Mouse (Mus musculus) embryonic facial prominence, embryonic 12.5 days (tissue): Measurements from ENCODE around the gene Kcnj6. TPM values are rescaled to one million over a fixed set of nuclear protein-coding genes. Genes with fewer than 3 reads are reported as not detected.

Source experiments
- ATAC-seq: fragments of 200-750 bp; cut with Nextera tagmentation; 2 replicates; pipeline ENCODE4 v1.8.0; 2017; ENCODE audit not compliant: insufficient number of reproducible peaks, insufficient read depth, low FRiP score, low TSS enrichment
- H3K27ac ChIP-seq: fragments of 300-500 bp; sonication (generic); 2 replicates; pipeline ENCODE4 v1.5.1; 2016; ENCODE audit warnings: mild to moderate bottlenecking
- H3K27me3 ChIP-seq: fragments of 300-500 bp; sonication (generic); 2 replicates; pipeline ENCODE4 v1.6.1; 2016; ENCODE audit warnings: mild to moderate bottlenecking, moderate library complexity
- H3K36me3 ChIP-seq: fragments of 300-500 bp; sonication (generic); 2 replicates; pipeline ENCODE4 v1.6.1; 2016; ENCODE audit warnings: mild to moderate bottlenecking
- H3K4me1 ChIP-seq: fragments of 300-500 bp; sonication (generic); 2 replicates; pipeline ENCODE4 v1.6.1; 2016
- H3K4me2 ChIP-seq: fragments of 300-500 bp; sonication (generic); replicated peaks from 2 replicates; pipeline ENCODE4 v1.6.1; 2016; ENCODE audit warnings: mild to moderate bottlenecking, moderate library complexity
- H3K4me3 ChIP-seq: fragments of 300-500 bp; sonication (generic); 2 replicates; pipeline ENCODE4 v1.5.1; 2016; ENCODE audit warnings: mild to moderate bottlenecking
- H3K9ac ChIP-seq: fragments of 300-500 bp; sonication (generic); 2 replicates; pipeline ENCODE4 v1.6.1; 2016; ENCODE audit warnings: mild to moderate bottlenecking, moderate library complexity
- H3K9me3 ChIP-seq: fragments of 300-500 bp; sonication (generic); 2 replicates; pipeline ENCODE4 v1.6.1; 2016; ENCODE audit warnings: mild to moderate bottlenecking, moderate library complexity
- WGBS: fragments of 180-500 bp; shearing (Covaris S2); methylation state at CpG from one replicate; pipeline ENCODE4 v1.1.7; 2016; 5-methylcytosine and 5-hydroxymethylcytosine counted together
- polyA plus RNA-seq: library from polyadenylated mRNA; unstranded; fragments of >200 nt; fragmentation: Nextera tagmentation; extraction: Ambion mirVana; gene quantifications from 2 replicates; pipeline ENCODE4 v1.2.1, GENCODE M21; 2016

The Kcnj6 gene
- polyA plus RNA-seq, 1 experiment from 2014 or later = 0.10 TPM

DNA sequence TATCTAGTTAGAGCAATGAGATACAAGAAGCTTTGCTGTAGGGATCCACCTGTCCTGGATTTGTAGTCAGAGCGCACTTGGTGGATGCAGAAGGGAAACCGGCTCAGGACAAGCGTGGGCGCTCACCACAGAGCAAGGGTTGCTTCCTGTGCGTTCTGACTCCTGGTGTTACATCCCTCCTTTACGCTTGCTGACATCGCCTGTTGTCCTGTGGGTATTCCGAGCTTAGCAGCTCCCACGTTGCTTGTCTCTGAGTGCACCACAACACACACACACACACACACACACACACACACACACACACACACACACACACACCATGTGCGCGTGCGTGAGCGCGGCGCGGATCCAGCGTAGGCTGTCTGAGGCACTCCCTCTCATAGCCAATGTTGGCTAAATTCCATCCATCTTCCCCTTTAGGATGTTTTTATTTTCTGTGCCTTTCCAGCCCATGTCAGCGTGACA is 272.7 kb downstream of the Kcnj6 start:
- no peaks in the 10 kb centered on the region for H3K27me3 ChIP-seq
- no peak for ATAC-seq
- WGBS = under 1% methylated on average over 18 of the region's 18 CpGs

DNA sequence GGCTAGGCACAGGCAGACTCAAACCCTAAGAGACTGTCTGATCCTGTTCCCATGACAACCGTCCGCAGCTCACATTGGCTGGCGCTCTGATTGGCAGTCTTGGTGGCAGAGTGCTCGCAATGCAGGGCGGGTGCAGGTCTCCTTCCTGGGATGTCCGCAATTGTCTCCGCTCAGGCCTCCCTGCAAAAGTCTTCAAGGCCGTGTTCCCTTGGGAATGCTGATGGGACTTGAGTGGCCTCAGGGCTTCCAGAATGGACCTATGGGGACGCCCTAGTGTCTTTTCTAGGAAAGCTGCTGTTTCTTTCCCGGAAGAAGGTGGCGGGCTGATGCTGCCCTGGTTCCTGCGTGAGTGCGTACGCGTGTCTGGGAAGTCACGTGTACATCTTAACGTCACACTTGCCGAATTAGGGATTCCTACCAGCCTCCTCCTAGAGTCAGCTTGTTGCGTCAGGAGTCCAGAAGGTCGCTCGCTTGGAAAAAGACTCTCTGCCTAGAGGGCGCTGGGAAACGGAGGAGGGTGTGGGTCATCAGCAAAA is 273.4 kb downstream of the Kcnj6 start:
- Histone ChIP-seq H3K9ac (peak overlapping the region; percentile 45), H3K9me3 (no peaks in the 10 kb centered on the region), H3K4me2 (peak overlapping the region; percentile 84), H3K4me3 (peak overlapping the region; percentile 49), H3K4me1 (peaks cover 6% of the 10 kb centered on the region), H3K27me3 (no peaks in the 10 kb centered on the region), H3K27ac (peak overlapping the region; percentile 51; the same call in 1 of the 2 replicates), H3K36me3 (no peaks in the 10 kb centered on the region)
- ATAC-seq = peak; percentile 81
- under 1% methylated on average over 23 of the region's 23 CpGs for WGBS

More for the DNA sequence above, 272.7 kb downstream of the Kcnj6 start:
- peak overlapping the region; percentile 45 for H3K9ac ChIP-seq
- H3K4me3 ChIP-seq = peak overlapping the region; percentile 49
- peak overlapping the region; percentile 84 for H3K4me2 ChIP-seq
- H3K36me3 ChIP-seq = no peaks in the 10 kb centered on the region
- H3K9me3 ChIP-seq = no peaks in the 10 kb centered on the region
- 0 out of 2 replicates have a peak overlapping the region, but pooled peaks have one; percentile 41 for H3K27ac ChIP-seq
- peaks cover 6% of the 10 kb centered on the region for H3K4me1 ChIP-seq

DNA sequence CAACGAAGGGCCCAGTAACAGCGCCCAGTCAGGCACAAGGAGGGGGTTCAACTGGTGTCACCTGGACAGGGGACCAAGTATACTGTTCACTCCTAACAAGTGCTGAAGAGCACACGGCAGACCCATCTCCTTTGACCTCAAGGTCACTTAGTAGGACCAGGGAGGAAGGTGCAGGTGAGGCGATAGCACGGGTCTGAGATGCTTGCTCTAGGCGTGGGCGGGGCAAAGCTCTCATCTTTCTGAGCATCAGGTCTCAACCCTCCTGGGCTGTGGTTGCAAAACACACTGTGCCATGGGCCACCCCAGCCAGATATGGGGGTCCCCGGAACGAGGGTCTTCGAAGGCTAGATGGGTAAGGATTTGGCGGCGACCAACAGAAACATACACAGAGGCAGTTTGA is 274.6 kb downstream of the Kcnj6 start:
- H3K4me3 ChIP-seq = no peak overlapping the region
- H3K4me2 ChIP-seq = no peak overlapping the region
- no peaks in the 10 kb centered on the region for H3K36me3 ChIP-seq
- H3K9ac ChIP-seq = no peak overlapping the region
- H3K27ac ChIP-seq = no peak overlapping the region
- no peaks in the 10 kb centered on the region for H3K9me3 ChIP-seq
- no peak for ATAC-seq
- WGBS = 85% methylated on average over 12 of the region's 12 CpGs
- peaks cover 6% of the 10 kb centered on the region for H3K4me1 ChIP-seq
- H3K27me3 ChIP-seq = no peaks in the 10 kb centered on the region

DNA sequence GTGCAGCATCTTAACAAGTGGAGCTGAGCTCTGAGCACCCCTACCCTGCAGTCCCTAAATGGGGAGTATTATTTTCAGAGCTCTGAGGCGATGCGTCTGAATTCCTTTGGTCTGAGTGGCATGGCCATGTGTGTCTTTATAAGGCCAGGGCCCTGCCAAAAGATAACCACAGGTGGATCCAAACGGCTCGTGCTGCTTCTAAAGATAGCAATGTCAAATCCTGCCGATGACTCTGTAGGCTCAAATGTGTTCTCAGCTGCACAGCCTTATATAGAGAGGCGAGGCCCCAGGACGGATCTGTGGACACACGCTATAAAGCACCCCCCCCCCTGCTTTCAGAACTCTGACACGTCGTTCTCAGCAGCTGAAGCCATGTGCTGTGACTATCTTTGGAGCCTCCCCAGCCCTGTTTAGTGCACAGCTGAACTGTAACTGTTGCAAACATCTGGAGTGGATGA is 275.9 kb downstream of the Kcnj6 start:
- Histone ChIP-seq H3K4me1 (peaks cover 6% of the 10 kb centered on the region), H3K9ac (no peak overlapping the region), H3K4me2 (no peak overlapping the region), H3K27me3 (no peaks in the 10 kb centered on the region), H3K4me3 (no peak overlapping the region), H3K9me3 (no peaks in the 10 kb centered on the region), H3K36me3 (no peaks in the 10 kb centered on the region), H3K27ac (no peak overlapping the region)
- no peak for ATAC-seq
- 77% methylated on average over 10 of the region's 10 CpGs for WGBS

DNA sequence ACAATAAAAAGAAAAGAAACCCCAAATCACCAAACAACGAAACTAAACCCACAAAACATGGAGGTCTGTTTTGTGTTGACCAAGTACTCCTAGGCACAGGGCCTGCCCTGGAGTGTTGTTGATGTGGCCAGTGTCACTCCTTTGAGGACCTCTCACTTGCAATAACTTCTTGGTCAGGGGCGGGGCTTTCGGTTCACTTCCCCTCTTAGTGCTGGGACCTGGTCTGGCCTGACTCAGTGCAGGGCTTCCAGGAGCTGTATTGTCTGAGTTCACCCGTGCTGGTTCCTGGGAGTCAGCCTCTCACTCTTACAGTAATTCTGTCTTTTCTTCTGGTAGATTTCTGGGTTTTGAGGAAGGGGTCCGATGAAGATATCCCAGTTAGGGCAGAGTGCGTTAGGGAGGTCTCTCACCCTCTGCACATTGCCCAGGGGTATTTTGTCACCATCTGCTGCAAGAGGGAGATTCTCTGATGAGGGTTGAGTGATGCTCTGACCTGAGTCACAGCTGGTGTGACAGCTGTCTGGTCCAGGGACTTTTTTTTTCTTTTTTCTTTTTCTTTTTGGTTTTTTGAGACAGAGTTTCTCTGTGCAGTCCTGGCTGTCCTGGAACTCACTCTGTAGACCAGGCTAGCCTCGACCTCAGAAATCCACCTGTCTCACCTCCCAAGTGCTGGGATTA is 276.9 kb downstream of the Kcnj6 start:
- Histone ChIP-seq H3K27ac (no peak overlapping the region), H3K9me3 (no peaks in the 10 kb centered on the region), H3K36me3 (no peaks in the 10 kb centered on the region), H3K9ac (no peak overlapping the region), H3K4me1 (peaks cover 6% of the 10 kb centered on the region), H3K27me3 (no peaks in the 10 kb centered on the region), H3K4me3 (no peak overlapping the region), H3K4me2 (no peak overlapping the region)
- ATAC-seq = no peak
- WGBS = 62% methylated on average over 7 of the region's 7 CpGs

DNA sequence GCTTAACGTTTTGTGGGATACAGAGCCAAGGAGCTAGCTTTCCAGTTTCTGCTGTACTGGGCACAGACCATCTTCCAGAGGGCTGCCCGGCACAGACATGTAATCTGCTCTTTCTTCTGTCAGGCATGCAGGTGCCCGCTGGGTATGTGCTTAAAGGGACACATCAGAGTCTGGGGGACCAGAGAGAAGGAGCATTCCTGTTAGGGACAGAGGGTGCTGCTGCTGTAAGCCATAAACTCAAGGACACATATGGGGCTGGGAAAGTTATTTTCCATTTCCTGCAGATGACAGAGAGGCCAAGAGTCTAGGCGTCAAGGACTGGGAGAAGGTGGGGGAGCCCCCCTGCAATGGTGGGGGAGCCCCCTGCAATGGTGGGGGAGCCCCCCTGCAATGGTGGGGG is 278.0 kb downstream of the Kcnj6 start:
- Histone ChIP-seq H3K4me1 (no peaks in the 10 kb centered on the region; the same call in 1 of the 2 replicates), H3K4me3 (no peak overlapping the region), H3K9me3 (no peaks in the 10 kb centered on the region), H3K4me2 (no peak overlapping the region), H3K27me3 (0 out of 2 replicates have a peak, but pooled peaks cover 5% of the 10 kb centered on the region), H3K9ac (no peak overlapping the region), H3K27ac (no peak overlapping the region), H3K36me3 (no peaks in the 10 kb centered on the region)
- 80% methylated on average over 4 of the region's 4 CpGs for WGBS
- no peak for ATAC-seq

DNA sequence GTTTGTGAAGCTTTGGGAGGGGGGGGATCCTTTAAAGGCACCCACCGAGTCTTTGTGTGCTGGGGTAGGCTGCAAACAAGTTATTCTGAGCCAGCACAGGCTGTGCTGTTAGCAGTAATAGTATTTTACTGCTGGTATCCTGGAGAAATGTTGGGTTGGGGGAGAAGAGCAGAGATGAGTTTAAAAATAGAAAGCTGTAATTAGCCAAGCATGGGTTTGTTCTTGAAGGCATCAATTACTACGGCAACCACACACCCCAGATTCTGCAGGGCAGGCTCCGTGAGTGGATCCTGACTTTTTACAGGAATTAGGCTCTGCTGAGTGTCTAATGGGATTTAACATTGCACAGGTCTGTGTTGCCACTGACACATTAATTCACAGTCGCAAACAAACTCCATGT is 278.6 kb downstream of the Kcnj6 start:
- 49% methylated on average over 4 of the region's 4 CpGs for WGBS
- H3K27me3 ChIP-seq = 0 out of 2 replicates have a peak, but pooled peaks cover 5% of the 10 kb centered on the region
- no peaks in the 10 kb centered on the region for H3K9me3 ChIP-seq
- H3K4me3 ChIP-seq = no peak overlapping the region
- no peaks in the 10 kb centered on the region for H3K36me3 ChIP-seq
- H3K4me1 ChIP-seq = no peaks in the 10 kb centered on the region
- no peak for ATAC-seq
- no peak overlapping the region for H3K4me2 ChIP-seq
- H3K27ac ChIP-seq = no peak overlapping the region
- H3K9ac ChIP-seq = no peak overlapping the region

DNA sequence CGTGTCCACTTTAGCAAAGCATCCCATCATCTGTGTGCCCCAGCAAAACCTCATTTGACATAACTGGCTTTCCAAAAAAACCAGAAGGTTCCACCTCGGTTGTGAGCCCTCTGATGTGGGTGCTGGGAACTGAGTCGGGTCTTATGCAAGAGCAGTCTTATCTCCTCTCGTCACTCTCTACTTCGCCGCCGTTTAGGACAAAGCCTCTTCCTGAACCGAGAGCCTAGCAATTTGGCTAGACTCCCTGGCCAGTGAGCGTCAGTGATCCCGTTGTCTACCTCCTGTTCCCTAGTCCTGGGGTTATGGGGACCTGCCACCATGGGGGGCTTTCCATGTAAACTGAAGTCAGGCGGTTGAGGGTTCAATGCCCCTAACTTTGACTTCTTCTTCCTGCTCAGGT is 280.4 kb downstream of the Kcnj6 start:
- Histone ChIP-seq H3K4me1 (no peaks in the 10 kb centered on the region), H3K4me2 (no peak overlapping the region), H3K36me3 (no peaks in the 10 kb centered on the region), H3K27ac (no peak overlapping the region), H3K27me3 (0 out of 2 replicates have a peak, but pooled peaks cover 5% of the 10 kb centered on the region), H3K9me3 (no peaks in the 10 kb centered on the region), H3K9ac (no peak overlapping the region), H3K4me3 (no peak overlapping the region)
- no peak for ATAC-seq
- 91% methylated on average over 11 of the region's 11 CpGs for WGBS

DNA sequence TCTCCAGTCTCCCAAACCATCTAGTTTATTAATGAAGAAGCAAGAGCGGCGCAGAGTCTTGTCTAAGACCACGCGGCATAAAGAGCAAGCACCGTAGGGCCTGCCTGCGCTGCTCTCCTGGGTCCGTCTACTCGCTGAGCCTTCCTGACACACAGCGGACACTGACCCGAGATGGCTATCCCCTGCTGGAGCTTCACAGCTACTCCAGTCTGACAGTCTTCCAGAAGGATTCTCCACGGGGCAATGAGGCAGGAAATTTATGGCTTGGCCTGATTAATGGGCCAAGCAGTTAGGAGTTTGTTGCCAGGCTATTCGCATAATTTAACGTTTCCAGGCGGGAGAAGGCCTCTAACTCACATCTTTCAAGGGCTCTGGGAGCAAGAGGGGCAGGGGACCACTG is 283.0 kb downstream of the Kcnj6 start:
- no peaks in the 10 kb centered on the region for H3K36me3 ChIP-seq
- no peaks in the 10 kb centered on the region for H3K9me3 ChIP-seq
- H3K27me3 ChIP-seq = 0 out of 2 replicates have a peak, but pooled peaks cover 5% of the 10 kb centered on the region
- H3K4me1 ChIP-seq = no peaks in the 10 kb centered on the region
- H3K4me3 ChIP-seq = no peak overlapping the region
- no peak overlapping the region for H3K4me2 ChIP-seq
- no peak overlapping the region for H3K27ac ChIP-seq
- H3K9ac ChIP-seq = no peak overlapping the region
- WGBS = 72% methylated on average over 14 of the region's 14 CpGs
- ATAC-seq = no peak

DNA sequence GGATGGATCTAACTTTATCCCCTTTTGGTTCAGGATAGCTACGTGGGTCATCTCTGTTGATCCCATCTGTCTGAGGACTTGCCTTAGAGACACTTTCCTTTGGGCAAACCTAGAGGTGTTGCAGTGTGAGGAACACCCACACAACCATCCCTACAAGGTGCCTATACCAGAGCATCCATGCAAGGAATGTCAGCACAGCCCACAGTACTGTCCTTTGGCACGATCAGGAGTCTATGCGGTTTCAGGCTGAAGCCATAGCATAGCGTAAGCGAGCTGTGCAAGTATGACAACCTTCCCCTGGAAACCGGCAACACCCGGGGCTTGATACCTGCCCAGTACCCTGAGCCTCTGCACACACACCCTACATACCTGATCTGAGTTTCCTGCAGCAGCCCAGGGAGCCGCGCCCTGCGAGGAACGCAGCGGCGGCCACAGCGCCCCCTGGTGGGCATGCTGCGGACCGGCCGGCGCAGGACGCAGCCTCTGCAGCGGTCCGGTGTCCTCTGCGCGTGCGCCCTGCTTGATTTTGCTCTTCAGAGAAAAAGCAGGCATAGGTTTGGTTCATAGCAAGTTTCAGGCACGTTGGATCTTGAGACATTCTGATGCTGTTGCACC is 283.9 kb downstream of the Kcnj6 start:
- no peaks in the 10 kb centered on the region for H3K4me1 ChIP-seq
- no peak overlapping the region for H3K9ac ChIP-seq
- peak overlapping the region; percentile 17 for H3K4me3 ChIP-seq
- 9% methylated on average over 25 of the region's 25 CpGs for WGBS
- no peaks in the 10 kb centered on the region for H3K9me3 ChIP-seq
- H3K36me3 ChIP-seq = no peaks in the 10 kb centered on the region
- peak overlapping the region; percentile 45 for H3K4me2 ChIP-seq
- peak; percentile 78 for ATAC-seq
- H3K27me3 ChIP-seq = 0 out of 2 replicates have a peak, but pooled peaks cover 5% of the 10 kb centered on the region
- no peak overlapping the region for H3K27ac ChIP-seq

DNA sequence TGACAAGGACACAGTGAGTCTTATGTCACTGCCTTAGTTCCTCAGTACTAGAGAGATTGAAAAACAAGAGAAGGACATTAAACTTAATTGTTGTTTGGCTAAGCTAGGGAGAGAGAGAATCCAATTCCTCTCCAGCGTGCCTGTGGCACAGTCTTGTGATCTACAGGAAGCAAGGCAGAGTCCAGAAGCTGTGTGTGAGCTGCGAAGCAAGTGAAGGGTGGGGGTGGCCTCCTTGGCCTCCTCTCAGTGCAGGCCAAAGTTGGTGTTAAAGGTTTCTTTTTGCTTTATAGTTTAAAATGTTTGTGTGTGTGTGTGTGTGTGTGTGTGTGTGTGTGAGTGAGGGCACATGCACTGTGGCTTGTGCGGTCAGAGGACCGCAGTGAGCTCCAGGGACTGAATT is 295.5 kb downstream of the Kcnj6 start:
- WGBS = 85% methylated on average over 4 of the region's 4 CpGs
- ATAC-seq = no peak

DNA sequence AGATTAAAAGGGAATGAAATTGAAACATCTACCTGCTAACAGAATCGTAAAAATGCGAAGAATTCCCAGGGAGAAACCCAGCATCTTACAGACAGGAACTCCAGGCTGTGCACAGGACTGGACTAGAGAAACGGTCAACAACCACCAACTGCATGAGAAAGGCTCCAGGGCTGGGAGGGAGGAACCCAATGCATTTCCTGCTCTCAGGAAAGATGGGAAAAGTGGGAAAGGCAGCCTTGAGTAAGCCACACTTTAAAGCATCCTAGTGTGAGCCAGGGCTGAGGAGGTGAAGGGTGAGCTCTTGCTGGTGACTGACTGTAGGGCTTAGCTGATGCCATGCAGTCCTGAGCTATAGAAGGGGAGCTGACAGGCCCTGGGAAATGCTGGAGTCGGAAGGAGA is 296.4 kb downstream of the Kcnj6 start:
- no peak for ATAC-seq
- Histone ChIP-seq H3K9me3 (no peaks in the 10 kb centered on the region), H3K27me3 (no peaks in the 10 kb centered on the region), H3K36me3 (no peaks in the 10 kb centered on the region), H3K27ac (no peak overlapping the region), H3K4me2 (no peak overlapping the region), H3K4me1 (no peaks in the 10 kb centered on the region), H3K4me3 (no peak overlapping the region), H3K9ac (no peak overlapping the region)
- 78% methylated on average over 4 of the region's 4 CpGs for WGBS

More for the DNA sequence above, 295.5 kb downstream of the Kcnj6 start:
- Histone ChIP-seq H3K4me3 (no peak overlapping the region), H3K9me3 (no peaks in the 10 kb centered on the region), H3K4me1 (no peaks in the 10 kb centered on the region), H3K27ac (no peak overlapping the region), H3K36me3 (no peaks in the 10 kb centered on the region), H3K9ac (no peak overlapping the region), H3K4me2 (no peak overlapping the region), H3K27me3 (no peaks in the 10 kb centered on the region)
